Mouse (Mus musculus): ENCODE data around the gene Copz2.

DNA sequence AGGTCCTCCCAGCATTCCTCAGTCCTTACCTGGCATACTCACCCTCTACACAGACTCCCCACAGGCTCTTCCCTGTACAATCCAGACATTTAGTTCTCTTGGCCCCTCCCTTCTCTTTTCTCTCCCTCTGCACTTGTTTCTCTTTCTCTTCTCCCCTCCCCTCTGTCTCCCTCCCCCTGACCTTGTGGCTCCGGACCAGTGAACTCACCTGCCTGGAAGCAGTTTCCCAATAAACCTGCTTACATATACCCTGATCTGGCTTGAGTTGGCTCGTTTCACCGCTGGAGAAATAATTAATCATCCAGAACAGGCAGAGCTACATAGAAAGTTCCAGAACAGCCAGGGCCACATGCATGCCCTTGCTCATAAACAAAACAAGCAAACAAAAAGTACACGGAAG lies 18.2 kb upstream of the Copz2 start:
- TF ChIP-seq CTCF (IDR thresholded peaks at IDR 0.05; ENCODE audit: low read depth, low read length) (no peak), TAL1 (conservative IDR thresholded peaks at IDR 0.05; ENCODE audit: low read depth, low read length) (no peak), GATA2 (IDR thresholded peaks at IDR 0.05; ENCODE audit: borderline replicate concordance, low read depth, low read length) (no peak), GATA1 (IDR thresholded peaks at IDR 0.05; ENCODE audit: borderline replicate concordance, low read length) (no peak)
